ENCODE assay signal across 12 mouse cellular contexts in the genomic region with DNA sequence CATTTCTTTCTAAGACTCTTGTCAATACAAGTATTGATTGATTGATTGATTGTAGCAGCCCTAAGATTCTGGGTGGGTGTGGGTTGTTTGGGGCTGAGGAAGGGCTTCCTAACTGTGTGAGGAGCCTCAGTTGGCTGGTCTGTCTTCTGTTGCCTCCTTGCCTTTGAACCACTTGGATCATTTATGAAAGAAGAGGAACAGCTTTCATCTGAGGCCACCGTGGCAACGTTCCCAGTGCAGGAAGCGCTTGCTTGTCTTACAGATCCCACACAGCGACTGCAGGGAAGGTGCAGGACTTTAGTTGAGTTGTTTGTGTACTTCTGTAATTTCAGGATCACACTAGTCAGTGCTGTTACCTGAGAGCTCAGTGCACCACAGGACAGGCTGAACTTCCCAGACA. TPM values are rescaled to one million over a fixed set of nuclear protein-coding genes. Genes with fewer than 3 reads are reported as not detected.
DNase-seq lines count a peak whose midpoint lies in the region; ATAC-seq and TF ChIP-seq lines count a peak whose summit lies in the region.
"Had no signal": no experiment of that assay in that cellular context is flagged by ENCODE, and none has a peak within 500 bp of the region (broad histone marks: within the 10 kb centered on the region; RNA-seq: fewer than 3 reads in every experiment).

No protein-coding gene starts in this region.

- no peak overlapping the region for H3K4me2 ChIP-seq in lung, embryonic 16.5 days (ENCODE audit: low read depth, low read length)
- H3K4me2 ChIP-seq: forebrain, embryonic 12.5 days; liver, embryonic 15.5 days had no signal

- 21% methylated on average over 4 of the region's 4 CpGs for WGBS in lung, embryonic 16.5 days

- no peak overlapping the region for H3K27ac ChIP-seq in gastrocnemius, adult 2 months
- no peak overlapping the region; the same call in 1 of the 2 replicates for H3K27ac ChIP-seq in lung, embryonic 16.5 days (ENCODE audit: low read length)
- H3K27ac ChIP-seq: forebrain, embryonic 12.5 days; liver, embryonic 15.5 days had no signal

- TF ChIP-seq CTCF in gastrocnemius, adult 2 months (IDR thresholded peaks at IDR 0.05) = no peak

- peak; percentile 39 for DNase-seq in gastrocnemius, adult 2 months
- no peak for DNase-seq in gastrocnemius, postnatal 25 days
- DNase-seq in lung, postnatal 36 days = no peak
- peak; percentile 69 for DNase-seq in brain, adult 2 months (ENCODE audit: low read depth, low spot score)
- DNase-seq in lung, postnatal 4 days = peak; percentile 14 to 40
- DNase-seq in urinary bladder, adult 18-20 months (ENCODE audit: low spot score in 2 of 2) = no peak
- DNase-seq: gastrocnemius, postnatal 36 days; midbrain, embryonic 14.5 days; thymus, postnatal 36 days had no signal

- no peaks in the 10 kb centered on the region for H3K27me3 ChIP-seq in lung, embryonic 16.5 days (ENCODE audit: control insufficient read depth, insufficient read depth, low read depth, low read length)
- H3K27me3 ChIP-seq: forebrain, embryonic 12.5 days; liver, embryonic 15.5 days had no signal

- 0 out of 2 replicates have a peak, but pooled peaks cover 4% of the 10 kb centered on the region for H3K4me1 ChIP-seq in lung, embryonic 16.5 days (replicated peaks; ENCODE audit: control insufficient read depth, insufficient read depth, low read length)
- H3K4me1 ChIP-seq: forebrain, embryonic 12.5 days; liver, embryonic 15.5 days had no signal

- no peaks in the 10 kb centered on the region for H3K9me3 ChIP-seq in lung, embryonic 16.5 days (ENCODE audit: control insufficient read depth, low read length)
- H3K9me3 ChIP-seq: liver, embryonic 15.5 days had no signal

- H3K4me3 ChIP-seq in gastrocnemius, adult 2 months = no peak overlapping the region
- H3K4me3 ChIP-seq in lung, embryonic 16.5 days (ENCODE audit: low read length) = no peak overlapping the region
- H3K4me3 ChIP-seq: forebrain, embryonic 12.5 days; liver, embryonic 15.5 days had no signal

- ATAC-seq in lung, embryonic 16.5 days (ENCODE audit: low read depth) = 0 out of 2 replicates have a peak, but pooled peaks have one; percentile 36

- intact Hi-C loops in gastrocnemius, adult 2 months (cut with DNase I) = no loop called here

- no peaks in the 10 kb centered on the region for H3K36me3 ChIP-seq in lung, embryonic 16.5 days (ENCODE audit: control insufficient read depth, insufficient read depth, low read length)
- H3K36me3 ChIP-seq: forebrain, embryonic 12.5 days; liver, embryonic 15.5 days had no signal

- no peak overlapping the region for H3K9ac ChIP-seq in lung, embryonic 16.5 days (ENCODE audit: low read length)
- H3K9ac ChIP-seq: forebrain, embryonic 12.5 days; liver, embryonic 15.5 days had no signal

RNA-seq across cellular contexts. Expression of a gene that starts 25.8 kb away (rescaled TPM):
- total RNA-seq in gastrocnemius, adult 2 months (2021) = under 1 TPM; 0.08 to 0.18 TPM
- under 1 TPM; 0.36 to 0.78 TPM for total RNA-seq in gastrocnemius, postnatal 25 days (2021)
- 12.3 and 12.5 TPM in 2 replicates for polyA plus RNA-seq in lung, embryonic 16.5 days (2015; fragmentation: Nextera tagmentation; extraction: Ambion mirVana)

Comparison
In these comparisons a context has a peak if more than half of its experiments do, and no peak if none do; other contexts are left out.
1. DNase-seq: peak in gastrocnemius, adult 2 months (single experiment), brain, adult 2 months (single experiment) and lung, postnatal 4 days (2 of 2); none in gastrocnemius, postnatal 25 days (single experiment), lung, postnatal 36 days (single experiment) and urinary bladder, adult 18-20 months (0 of 2).